8 mouse cellular contexts compared by ENCODE assay signal in the genomic region with DNA sequence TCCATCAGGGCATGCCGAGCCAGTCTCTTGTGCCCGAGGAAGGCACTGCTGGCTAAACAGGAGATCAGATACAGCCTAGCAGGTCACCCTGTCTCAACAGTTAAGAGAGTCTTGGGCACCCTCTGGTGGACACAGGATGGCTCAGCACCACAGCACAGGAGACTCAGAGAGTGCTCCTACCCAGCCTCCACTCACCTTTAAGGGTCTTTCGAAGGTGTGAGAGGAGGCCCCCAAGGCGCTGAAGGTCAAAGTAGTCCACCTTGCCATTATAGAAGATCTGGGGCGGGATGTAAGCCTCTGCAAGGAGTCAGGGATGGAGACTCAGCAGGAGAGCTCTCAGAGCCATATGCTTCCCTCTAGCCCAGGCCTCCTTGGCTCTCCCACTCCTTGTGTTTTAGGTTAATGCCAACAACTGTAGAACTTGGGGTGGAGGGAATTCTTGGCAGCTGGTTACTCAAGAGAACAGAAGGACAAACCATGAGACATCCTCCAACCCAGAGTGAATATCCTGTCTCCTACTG. TPM values are rescaled to one million over a fixed set of nuclear protein-coding genes. Genes with fewer than 3 reads are reported as not detected.
DNase-seq lines count a peak whose midpoint lies in the region; ATAC-seq and TF ChIP-seq lines count a peak whose summit lies in the region.

No protein-coding gene starts in this region.

- ATAC-seq in forebrain, embryonic 13.5 days: no peak
- peak; percentile 62 for ATAC-seq in intestine, embryonic 15.5 days
- peak; percentile 49; the same call in 1 of the 2 replicates for ATAC-seq in liver, embryonic 14.5 days (ENCODE audit: insufficient read depth)

- H3K4me2 ChIP-seq in forebrain, embryonic 13.5 days: no peak overlapping the region
- H3K4me2 ChIP-seq in intestine, embryonic 15.5 days (replicated peaks): no peak overlapping the region
- H3K4me2 ChIP-seq in liver, embryonic 14.5 days (ENCODE audit: low read depth): no peak overlapping the region

- H3K9ac ChIP-seq in forebrain, embryonic 13.5 days: no peak overlapping the region
- no peak overlapping the region for H3K9ac ChIP-seq in intestine, embryonic 15.5 days
- H3K9ac ChIP-seq in liver, embryonic 14.5 days (replicated peaks): no peak overlapping the region

- peak; percentile 79 for TF ChIP-seq CTCF in bone marrow, adult 2 months (IDR thresholded peaks at IDR 0.05; ENCODE audit: control insufficient read depth, insufficient read depth, low read length)
- TF ChIP-seq CTCF in embryonic fibroblast, embryonic 13.5 days (IDR thresholded peaks at IDR 0.05; ENCODE audit: borderline replicate concordance, insufficient read depth, low read length): peak; percentile 75; the same call in 1 of the 2 replicates
- peak; percentile 86 for TF ChIP-seq CTCF in liver, embryonic 14.5 days (IDR thresholded peaks at IDR 0.05; ENCODE audit: low read depth)

- peaks cover 78% of the 10 kb centered on the region for H3K36me3 ChIP-seq in forebrain, embryonic 10.5 days (replicated peaks)
- H3K36me3 ChIP-seq in forebrain, embryonic 13.5 days (ENCODE audit: poor library complexity, severe bottlenecking): peaks cover 61% of the 10 kb centered on the region
- 0 out of 2 replicates have a peak, but pooled peaks cover 8% of the 10 kb centered on the region for H3K36me3 ChIP-seq in intestine, embryonic 15.5 days
- H3K36me3 ChIP-seq in liver, embryonic 14.5 days (replicated peaks; ENCODE audit: control insufficient read depth, insufficient read depth, low read depth): peaks cover 100% of the 10 kb centered on the region

- H3K27me3 ChIP-seq in forebrain, embryonic 10.5 days (ENCODE audit: poor library complexity, severe bottlenecking): no peaks in the 10 kb centered on the region
- no peaks in the 10 kb centered on the region for H3K27me3 ChIP-seq in forebrain, embryonic 13.5 days
- no peaks in the 10 kb centered on the region for H3K27me3 ChIP-seq in intestine, embryonic 15.5 days (replicated peaks)
- H3K27me3 ChIP-seq in liver, embryonic 14.5 days (ENCODE audit: control insufficient read depth, insufficient read depth, low read length): no peaks in the 10 kb centered on the region

- H3K4me1 ChIP-seq in forebrain, embryonic 10.5 days: peaks cover 2% of the 10 kb centered on the region; the same call in 1 of the 2 replicates
- H3K4me1 ChIP-seq in forebrain, embryonic 13.5 days: no peaks in the 10 kb centered on the region
- H3K4me1 ChIP-seq in bone marrow, adult 2 months (ENCODE audit: control insufficient read depth, insufficient read depth, low read length): no peaks in the 10 kb centered on the region
- no peaks in the 10 kb centered on the region for H3K4me1 ChIP-seq in embryonic fibroblast, embryonic 13.5 days (ENCODE audit: control insufficient read depth, insufficient read depth, low read length)
- H3K4me1 ChIP-seq in intestine, embryonic 15.5 days (replicated peaks): peaks cover 4% of the 10 kb centered on the region; the same call in 1 of the 2 replicates
- H3K4me1 ChIP-seq in liver, embryonic 14.5 days (replicated peaks; ENCODE audit: control insufficient read depth in 2 of 2, insufficient read depth in 2 of 2, low read length in 1 of 2): no peaks in the 10 kb centered on the region

- H3K9me3 ChIP-seq in forebrain, embryonic 10.5 days: no peaks in the 10 kb centered on the region
- H3K9me3 ChIP-seq in forebrain, embryonic 13.5 days (replicated peaks): no peaks in the 10 kb centered on the region
- H3K9me3 ChIP-seq in intestine, embryonic 15.5 days: no peaks in the 10 kb centered on the region
- H3K9me3 ChIP-seq in liver, embryonic 14.5 days (ENCODE audit: control insufficient read depth, low read length): no peaks in the 10 kb centered on the region

- peak; percentile 49 for DNase-seq in forebrain, embryonic 10.5 days (ENCODE audit: extremely low spot score, low spot score)
- DNase-seq in 416B (ENCODE audit: low read depth): peak; percentile 76
- no peak for DNase-seq in liver, embryonic 14.5 days (ENCODE audit: low read depth in 3 of 3, low spot score in 3 of 3)
- peak; percentile 75 to 78 for DNase-seq in right cerebral cortex, postnatal 10 days (ENCODE audit: low spot score in 2 of 2)

- no peak for TF ChIP-seq POLR2A in bone marrow, adult 2 months (IDR thresholded peaks at IDR 0.05; ENCODE audit: borderline replicate concordance, control insufficient read depth, low read depth, low read length)
- no peak for TF ChIP-seq POLR2A in embryonic fibroblast, embryonic 13.5 days (IDR thresholded peaks at IDR 0.05; ENCODE audit: low read depth, low read length)

- H3K27ac ChIP-seq in forebrain, embryonic 10.5 days: no peak overlapping the region
- H3K27ac ChIP-seq in forebrain, embryonic 13.5 days: no peak overlapping the region
- H3K27ac ChIP-seq in bone marrow, adult 2 months (ENCODE audit: control insufficient read depth, insufficient read depth, low read depth, low read length, poor library complexity): no peak overlapping the region
- H3K27ac ChIP-seq in embryonic fibroblast, embryonic 13.5 days (ENCODE audit: insufficient read depth, low read length): no peak overlapping the region
- no peak overlapping the region for H3K27ac ChIP-seq in intestine, embryonic 15.5 days
- no peak overlapping the region for H3K27ac ChIP-seq in liver, embryonic 14.5 days

- H3K4me3 ChIP-seq in forebrain, embryonic 10.5 days: no peak overlapping the region
- H3K4me3 ChIP-seq in forebrain, embryonic 13.5 days: no peak overlapping the region
- no peak overlapping the region for H3K4me3 ChIP-seq in bone marrow, adult 2 months (replicated peaks; ENCODE audit: control insufficient read depth, low read depth, low read length)
- H3K4me3 ChIP-seq in embryonic fibroblast, embryonic 13.5 days (ENCODE audit: insufficient read depth, low read length): no peak overlapping the region
- H3K4me3 ChIP-seq in intestine, embryonic 15.5 days (replicated peaks): no peak overlapping the region
- no peak overlapping the region for H3K4me3 ChIP-seq in liver, embryonic 14.5 days (ENCODE audit: insufficient read depth in 1 of 2, low read depth in 2 of 2, low read length in 2 of 2)

- TF ChIP-seq EP300 in liver, embryonic 14.5 days (IDR thresholded peaks at IDR 0.05; ENCODE audit: low read depth): no peak

- 53% methylated on average over 5 of the region's 5 CpGs for WGBS in forebrain, embryonic 10.5 days
- 50% methylated on average over 5 of the region's 5 CpGs for WGBS in forebrain, embryonic 13.5 days
- WGBS in bone marrow, adult 2 months: 53% methylated on average over 5 of the region's 5 CpGs
- WGBS in intestine, embryonic 15.5 days: 38% methylated on average over 5 of the region's 5 CpGs
- 39% methylated on average over 5 of the region's 5 CpGs for WGBS in liver, embryonic 14.5 days (ENCODE audit: insufficient replicate concordance)

RNA-seq across cellular contexts. Expression of a gene that starts 12.6 kb away (rescaled TPM):
- 2.3 and 3.4 TPM in 2 replicates for polyA plus RNA-seq in forebrain, embryonic 10.5 days (2016; fragmentation: Nextera tagmentation; extraction: Ambion mirVana)
- polyA plus RNA-seq in forebrain, embryonic 13.5 days (2015; fragmentation: Nextera tagmentation; extraction: Ambion mirVana): 2.1 and 3.0 TPM in 2 replicates
- 1.0 and 1.6 TPM in 2 replicates for polyA plus RNA-seq in bone marrow, adult 2 months (2011; ENCODE audit: insufficient read depth, insufficient read length, low replicate concordance, missing spikeins)
- polyA plus RNA-seq in embryonic fibroblast, embryonic 13.5 days (2011; ENCODE audit: insufficient read length, low read depth, missing spikeins): 3.0 and 3.4 TPM in 2 replicates
- 3.1 and 3.2 TPM in 2 replicates for polyA plus RNA-seq in intestine, embryonic 15.5 days (2015; fragmentation: Nextera tagmentation; extraction: Ambion mirVana)
- polyA plus RNA-seq in liver, embryonic 14.5 days (2012; rRNA removed): 0.51 and 0.75 TPM in 2 replicates
- 0.89 and 1.4 TPM in 2 replicates for polyA plus RNA-seq in liver, embryonic 14.5 days (2014; fragmentation: Nextera tagmentation; extraction: Ambion mirVana)

RNA-seq across cellular contexts. Expression of a gene that starts 14.7 kb away (rescaled TPM):
- polyA plus RNA-seq in forebrain, embryonic 10.5 days (2016; fragmentation: Nextera tagmentation; extraction: Ambion mirVana): 0.73 and 0.81 TPM in 2 replicates
- polyA plus RNA-seq in forebrain, embryonic 13.5 days (2015; fragmentation: Nextera tagmentation; extraction: Ambion mirVana): not detected in 2 replicates
- polyA plus RNA-seq in bone marrow, adult 2 months (2011; ENCODE audit: insufficient read depth, insufficient read length, low replicate concordance, missing spikeins): 2.0 and 10.1 TPM in 2 replicates
- polyA plus RNA-seq in embryonic fibroblast, embryonic 13.5 days (2011; ENCODE audit: insufficient read length, low read depth, missing spikeins): not detected in 2 replicates
- 0.98 and 2.2 TPM in 2 replicates for polyA plus RNA-seq in intestine, embryonic 15.5 days (2015; fragmentation: Nextera tagmentation; extraction: Ambion mirVana)
- polyA plus RNA-seq in liver, embryonic 14.5 days (2012; rRNA removed): 21.0 and 21.3 TPM in 2 replicates
- polyA plus RNA-seq in liver, embryonic 14.5 days (2014; fragmentation: Nextera tagmentation; extraction: Ambion mirVana): 24.1 and 29.7 TPM in 2 replicates

RNA-seq across cellular contexts. Expression of a gene that starts 16.5 kb away (rescaled TPM):
- 25.5 and 27.9 TPM in 2 replicates for polyA plus RNA-seq in forebrain, embryonic 10.5 days (2016; fragmentation: Nextera tagmentation; extraction: Ambion mirVana)
- 20.8 and 24.4 TPM in 2 replicates for polyA plus RNA-seq in forebrain, embryonic 13.5 days (2015; fragmentation: Nextera tagmentation; extraction: Ambion mirVana)
- 9.9 and 17.9 TPM in 2 replicates for polyA plus RNA-seq in bone marrow, adult 2 months (2011; ENCODE audit: insufficient read depth, insufficient read length, low replicate concordance, missing spikeins)
- 32.3 and 33.5 TPM in 2 replicates for polyA plus RNA-seq in embryonic fibroblast, embryonic 13.5 days (2011; ENCODE audit: insufficient read length, low read depth, missing spikeins)
- 61.8 and 79.2 TPM in 2 replicates for polyA plus RNA-seq in intestine, embryonic 15.5 days (2015; fragmentation: Nextera tagmentation; extraction: Ambion mirVana)
- 6.7 and 12.9 TPM in 2 replicates for polyA plus RNA-seq in liver, embryonic 14.5 days (2012; rRNA removed)
- polyA plus RNA-seq in liver, embryonic 14.5 days (2014; fragmentation: Nextera tagmentation; extraction: Ambion mirVana): 14.3 and 15.5 TPM in 2 replicates

RNA-seq across cellular contexts. Expression of a gene that starts 17.6 kb away (rescaled TPM):
- 32.8 and 36.2 TPM in 2 replicates for polyA plus RNA-seq in forebrain, embryonic 10.5 days (2016; fragmentation: Nextera tagmentation; extraction: Ambion mirVana)
- 32.6 and 39.5 TPM in 2 replicates for polyA plus RNA-seq in forebrain, embryonic 13.5 days (2015; fragmentation: Nextera tagmentation; extraction: Ambion mirVana)
- polyA plus RNA-seq in bone marrow, adult 2 months (2011; ENCODE audit: insufficient read depth, insufficient read length, low replicate concordance, missing spikeins): 296 and 393 TPM in 2 replicates
- 26.4 and 31.4 TPM in 2 replicates for polyA plus RNA-seq in embryonic fibroblast, embryonic 13.5 days (2011; ENCODE audit: insufficient read length, low read depth, missing spikeins)
- polyA plus RNA-seq in intestine, embryonic 15.5 days (2015; fragmentation: Nextera tagmentation; extraction: Ambion mirVana): 18.6 and 23.7 TPM in 2 replicates
- polyA plus RNA-seq in liver, embryonic 14.5 days (2012; rRNA removed): 139 and 146 TPM in 2 replicates
- polyA plus RNA-seq in liver, embryonic 14.5 days (2014; fragmentation: Nextera tagmentation; extraction: Ambion mirVana): 88.2 and 102 TPM in 2 replicates

RNA-seq across cellular contexts. Expression of a gene that starts 28.9 kb away (rescaled TPM):
- polyA plus RNA-seq in forebrain, embryonic 10.5 days (2016; fragmentation: Nextera tagmentation; extraction: Ambion mirVana): 74.1 and 79.4 TPM in 2 replicates
- polyA plus RNA-seq in forebrain, embryonic 13.5 days (2015; fragmentation: Nextera tagmentation; extraction: Ambion mirVana): 49.9 and 60.2 TPM in 2 replicates
- polyA plus RNA-seq in bone marrow, adult 2 months (2011; ENCODE audit: insufficient read depth, insufficient read length, low replicate concordance, missing spikeins): 159 and 206 TPM in 2 replicates
- 53.4 and 63.9 TPM in 2 replicates for polyA plus RNA-seq in embryonic fibroblast, embryonic 13.5 days (2011; ENCODE audit: insufficient read length, low read depth, missing spikeins)
- polyA plus RNA-seq in intestine, embryonic 15.5 days (2015; fragmentation: Nextera tagmentation; extraction: Ambion mirVana): 76.5 and 96.8 TPM in 2 replicates
- 126 and 150 TPM in 2 replicates for polyA plus RNA-seq in liver, embryonic 14.5 days (2012; rRNA removed)
- 153 and 172 TPM in 2 replicates for polyA plus RNA-seq in liver, embryonic 14.5 days (2014; fragmentation: Nextera tagmentation; extraction: Ambion mirVana)

Comparison
In these comparisons a context has a peak if more than half of its experiments do, and no peak if none do; other contexts are left out.
1. DNase-seq: peak in forebrain, embryonic 10.5 days (single experiment), 416B (single experiment) and right cerebral cortex, postnatal 10 days (2 of 2); none in liver, embryonic 14.5 days (0 of 3).
2. Peak in every context shown above with its lines, with median percentiles within 50 percentile points of each other: CTCF ChIP-seq.